Mouse (Mus musculus): ENCODE measurements around the gene Exoc4. TPM values are rescaled to one million over a fixed set of nuclear protein-coding genes. Genes with fewer than 3 reads are reported as not detected.

Gene Exoc4
- polyA plus RNA-seq, 1 experiment, result 40.1 TPM

GRCm38 (mm10) chr6:33874291-33875014 is 625.6 kb downstream of the Exoc4 start:
- Histone ChIP-seq H3K4me2 (ENCODE audit: low read depth) (no peak overlapping the region), H3K79me2 (ENCODE audit: control insufficient read depth, insufficient read depth) (no peaks in the 10 kb centered on the region), H3K36me3 (ENCODE audit: control insufficient read depth, insufficient read depth) (no peaks in the 10 kb centered on the region), H3K4me3 (no peak overlapping the region), H3ac (ENCODE audit: control insufficient read depth, insufficient read length) (no peak overlapping the region), H3K27me3 (ENCODE audit: control insufficient read depth, insufficient read depth, insufficient read length) (no peaks in the 10 kb centered on the region)
- TF ChIP-seq MYOD1 (IDR thresholded peaks at IDR 0.05; ENCODE audit: control insufficient read depth in 1 of 3, insufficient read length in 2 of 3, low read depth in 2 of 3) (no peak), SRF (IDR thresholded peaks at IDR 0.05; ENCODE audit: control insufficient read depth, insufficient read length, low read depth) (no peak), CEBPB (IDR thresholded peaks at IDR 0.05; ENCODE audit: insufficient read depth, poor library complexity, severe bottlenecking) (no peak), POLR2AphosphoS2 (IDR thresholded peaks at IDR 0.05; ENCODE audit: insufficient read length, low read depth) (no peak), USF1 (IDR thresholded peaks at IDR 0.05; ENCODE audit: low read depth) (no peak), REST (IDR thresholded peaks at IDR 0.05; ENCODE audit: insufficient read depth, insufficient read length) (no peak), TCF12 (IDR thresholded peaks at IDR 0.05; ENCODE audit: insufficient read depth, poor library complexity, severe bottlenecking) (no peak)

GRCm38 (mm10) chr6:33884141-33884683 is 635.3 kb downstream of the Exoc4 start:
- H3K36me3 ChIP-seq (ENCODE audit: control insufficient read depth, insufficient read depth), result no peaks in the 10 kb centered on the region
- H3K27me3 ChIP-seq (ENCODE audit: control insufficient read depth, insufficient read depth, insufficient read length), result no peaks in the 10 kb centered on the region
- no peak overlapping the region for H3ac ChIP-seq (ENCODE audit: control insufficient read depth, insufficient read length)
- TF ChIP-seq REST (IDR thresholded peaks at IDR 0.05; ENCODE audit: insufficient read depth, insufficient read length) (no peak), TCF12 (IDR thresholded peaks at IDR 0.05; ENCODE audit: insufficient read depth, poor library complexity, severe bottlenecking) (no peak), SRF (IDR thresholded peaks at IDR 0.05; ENCODE audit: control insufficient read depth, insufficient read length, low read depth) (no peak), CEBPB (IDR thresholded peaks at IDR 0.05; ENCODE audit: insufficient read depth, poor library complexity, severe bottlenecking) (no peak), MAX (IDR thresholded peaks at IDR 0.05; ENCODE audit: low read depth) (no peak), POLR2A (IDR thresholded peaks at IDR 0.05; ENCODE audit: insufficient read length, low read depth) (no peak), TCF3 (IDR thresholded peaks at IDR 0.05; ENCODE audit: insufficient read length, low read depth) (no peak), E2F4 (IDR thresholded peaks at IDR 0.05; ENCODE audit: insufficient read depth) (no peak), USF1 (IDR thresholded peaks at IDR 0.05; ENCODE audit: low read depth) (no peak), MYOD1 (IDR thresholded peaks at IDR 0.05; ENCODE audit: control insufficient read depth in 1 of 3, insufficient read length in 2 of 3, low read depth in 2 of 3) (no peak), POLR2AphosphoS2 (IDR thresholded peaks at IDR 0.05; ENCODE audit: insufficient read length, low read depth) (no peak), MYOG (IDR thresholded peaks at IDR 0.05; ENCODE audit: control insufficient read depth in 1 of 3, insufficient read depth in 1 of 3, insufficient read length in 2 of 3, low read depth in 2 of 3) (no peak)
- H3K4me2 ChIP-seq (ENCODE audit: low read depth), result no peak overlapping the region
- no peak overlapping the region for H3K4me3 ChIP-seq
- no peaks in the 10 kb centered on the region for H3K79me2 ChIP-seq (ENCODE audit: control insufficient read depth, insufficient read depth)

GRCm38 (mm10) chr6:33886941-33887340 is 638.1 kb downstream of the Exoc4 start:
- Histone ChIP-seq H3K4me2 (ENCODE audit: low read depth) (no peak overlapping the region), H3K27me3 (ENCODE audit: control insufficient read depth, insufficient read depth, insufficient read length) (no peaks in the 10 kb centered on the region), H3K4me3 (no peak overlapping the region), H3ac (ENCODE audit: control insufficient read depth, insufficient read length) (no peak overlapping the region), H3K36me3 (ENCODE audit: control insufficient read depth, insufficient read depth) (no peaks in the 10 kb centered on the region), H3K79me2 (ENCODE audit: control insufficient read depth, insufficient read depth) (no peaks in the 10 kb centered on the region)
- TF ChIP-seq CEBPB (IDR thresholded peaks at IDR 0.05; ENCODE audit: insufficient read depth, poor library complexity, severe bottlenecking), result no peak
- TF ChIP-seq MYOG (IDR thresholded peaks at IDR 0.05; ENCODE audit: control insufficient read depth in 1 of 3, insufficient read depth in 1 of 3, insufficient read length in 2 of 3, low read depth in 2 of 3), result no peak
- no peak for TF ChIP-seq E2F4 (IDR thresholded peaks at IDR 0.05; ENCODE audit: insufficient read depth)
- no peak for TF ChIP-seq TCF12 (IDR thresholded peaks at IDR 0.05; ENCODE audit: insufficient read depth, poor library complexity, severe bottlenecking)
- no peak for TF ChIP-seq MYOD1 (IDR thresholded peaks at IDR 0.05; ENCODE audit: control insufficient read depth in 1 of 3, insufficient read length in 2 of 3, low read depth in 2 of 3)

- Histone ChIP-seq H3K36me3 (ENCODE audit: control insufficient read depth, insufficient read depth) (no peaks in the 10 kb centered on the region), H3K79me2 (ENCODE audit: control insufficient read depth, insufficient read depth) (no peaks in the 10 kb centered on the region), H3K4me3 (no peak overlapping the region), H3K27me3 (ENCODE audit: control insufficient read depth, insufficient read depth, insufficient read length) (no peaks in the 10 kb centered on the region), H3ac (ENCODE audit: control insufficient read depth, insufficient read length) (no peak overlapping the region), H3K4me2 (ENCODE audit: low read depth) (no peak overlapping the region)
- no peak for TF ChIP-seq MAX (IDR thresholded peaks at IDR 0.05; ENCODE audit: low read depth)
- peak in 1 of 3 experiments; percentile 9 for TF ChIP-seq MYOD1 (IDR thresholded peaks at IDR 0.05; ENCODE audit: control insufficient read depth in 1 of 3, insufficient read length in 2 of 3, low read depth in 2 of 3)
- TF ChIP-seq MYOG (IDR thresholded peaks at IDR 0.05; ENCODE audit: control insufficient read depth in 1 of 3, insufficient read depth in 1 of 3, insufficient read length in 2 of 3, low read depth in 2 of 3), result no peak
- no peak for TF ChIP-seq USF1 (IDR thresholded peaks at IDR 0.05; ENCODE audit: low read depth)
- TF ChIP-seq POLR2AphosphoS2 (IDR thresholded peaks at IDR 0.05; ENCODE audit: insufficient read length, low read depth), result no peak
- TF ChIP-seq SRF (IDR thresholded peaks at IDR 0.05; ENCODE audit: control insufficient read depth, insufficient read length, low read depth), result no peak
Observed at GRCm38 (mm10) chr6:33890926-33891325, 642.0 kb downstream of the Exoc4 start.

GRCm38 (mm10) chr6:33892142-33892541 is 643.3 kb downstream of the Exoc4 start:
- no peak overlapping the region for H3ac ChIP-seq (ENCODE audit: control insufficient read depth, insufficient read length)
- no peaks in the 10 kb centered on the region for H3K27me3 ChIP-seq (ENCODE audit: control insufficient read depth, insufficient read depth, insufficient read length)
- TF ChIP-seq MYOD1 (IDR thresholded peaks at IDR 0.05; ENCODE audit: control insufficient read depth in 1 of 3, insufficient read length in 2 of 3, low read depth in 2 of 3) (peak in 2 of 3 experiments; percentile 18 to 35), MYOG (IDR thresholded peaks at IDR 0.05; ENCODE audit: control insufficient read depth in 1 of 3, insufficient read depth in 1 of 3, insufficient read length in 2 of 3, low read depth in 2 of 3) (peak in 1 of 3 experiments; percentile 2), REST (IDR thresholded peaks at IDR 0.05; ENCODE audit: insufficient read depth, insufficient read length) (no peak)
- no peaks in the 10 kb centered on the region for H3K79me2 ChIP-seq (ENCODE audit: control insufficient read depth, insufficient read depth)
- H3K4me3 ChIP-seq, result no peak overlapping the region
- no peaks in the 10 kb centered on the region for H3K36me3 ChIP-seq (ENCODE audit: control insufficient read depth, insufficient read depth)
- no peak overlapping the region for H3K4me2 ChIP-seq (ENCODE audit: low read depth)
